Mouse (Mus musculus) kidney, adult 2 months (tissue): ENCODE measurements around the gene Oas1f. TPM values are rescaled to one million over a fixed set of nuclear protein-coding genes. Genes with fewer than 3 reads are reported as not detected.
"Not testable (repeated sequence)": the region's sequence is repeated elsewhere in the genome, so short reads cannot be mapped to it uniquely, and the experiment has no call there.

Experiments used
- DNase-seq: peaks from one replicate; pipeline ENCODE4 v3.0.0; 2021
- H3K27ac ChIP-seq: fragments of 200-500 bp; 2 replicates; pipeline ENCODE4 v1.5.1; 2012; ENCODE audit warnings: low read depth, low read length, control low read depth, inconsistent platforms; ENCODE audit not compliant: insufficient read depth
- H3K27me3 ChIP-seq: fragments of 200-500 bp; replicated peaks from 2 replicates; pipeline ENCODE4 v1.6.1; 2012; ENCODE audit warnings: mild to moderate bottlenecking, moderate library complexity, low read length, inconsistent platforms; ENCODE audit not compliant: control insufficient read depth, insufficient read depth
- H3K36me3 ChIP-seq: fragments of 200-500 bp; 2 replicates; pipeline ENCODE4 v1.6.1; 2012; ENCODE audit warnings: mild to moderate bottlenecking, moderate library complexity, low read length, inconsistent platforms; ENCODE audit not compliant: control insufficient read depth, insufficient read depth
- H3K4me1 ChIP-seq: fragments of 200-500 bp; 2 replicates; pipeline ENCODE4 v1.6.1; 2011; ENCODE audit warnings: low read length; ENCODE audit not compliant: control insufficient read depth, insufficient read depth
- H3K4me3 ChIP-seq: fragments of 200-500 bp; 2 replicates; pipeline ENCODE4 v1.5.1; 2011; ENCODE audit warnings: mild to moderate bottlenecking, low read depth, low read length, control low read depth; ENCODE audit not compliant: insufficient read depth
- CTCF ChIP-seq: fragments of 200-500 bp; conservative IDR thresholded peaks from 2 replicates; pipeline ENCODE4 v1.5.1; 2011; ENCODE audit warnings: low read depth, mild to moderate bottlenecking, control low read depth, low read length, moderate library complexity, mixed read lengths; ENCODE audit not compliant: insufficient read depth, insufficient read length
- POLR2A ChIP-seq: fragments of 200-500 bp; IDR thresholded peaks from one replicate; pipeline ENCODE4 v1.6.1; 2011; ENCODE audit warnings: low read depth, low read length, control low read depth
- WGBS: fragments of 180-500 bp; shearing (Covaris S2); methylation state at CpG from one replicate; pipeline ENCODE4 v1.1.7; 2018; 5-methylcytosine and 5-hydroxymethylcytosine counted together
- polyA plus RNA-seq: library from polyadenylated mRNA; depleted of rRNA; stranded (reverse); fragments of >200 nt; gene quantifications from 2 replicates; pipeline ENCODE4 v1.2.3, GENCODE M21; 2012

Gene Oas1f
- polyA plus RNA-seq, 1 experiment, result 0.08 TPM

DNA sequence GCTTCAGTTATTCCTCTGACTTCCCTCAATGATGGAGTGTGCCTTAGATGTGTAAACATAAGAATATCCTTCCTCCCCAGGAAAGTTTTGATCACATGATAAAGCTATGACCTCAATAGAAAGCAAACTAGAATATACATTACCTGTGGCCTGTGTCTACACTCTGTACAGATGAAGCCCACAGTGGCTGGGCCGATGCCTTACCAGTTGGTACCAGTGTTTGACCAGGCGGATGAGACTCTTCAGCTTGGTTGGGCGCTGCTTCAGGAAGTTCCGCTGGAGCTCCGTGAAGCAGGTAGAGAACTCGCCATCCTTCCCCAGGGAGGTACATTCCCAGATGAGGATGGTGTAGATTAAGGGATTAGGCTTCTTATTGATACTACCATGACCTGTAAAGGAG, 34.5 kb downstream of the Oas1f start:
- not testable (repeated sequence) for H3K4me3 ChIP-seq, H3K36me3 ChIP-seq, H3K4me1 ChIP-seq, H3K27ac ChIP-seq, DNase-seq, H3K27me3 ChIP-seq
- WGBS, result 92% methylated on average over 6 of the region's 6 CpGs

DNA sequence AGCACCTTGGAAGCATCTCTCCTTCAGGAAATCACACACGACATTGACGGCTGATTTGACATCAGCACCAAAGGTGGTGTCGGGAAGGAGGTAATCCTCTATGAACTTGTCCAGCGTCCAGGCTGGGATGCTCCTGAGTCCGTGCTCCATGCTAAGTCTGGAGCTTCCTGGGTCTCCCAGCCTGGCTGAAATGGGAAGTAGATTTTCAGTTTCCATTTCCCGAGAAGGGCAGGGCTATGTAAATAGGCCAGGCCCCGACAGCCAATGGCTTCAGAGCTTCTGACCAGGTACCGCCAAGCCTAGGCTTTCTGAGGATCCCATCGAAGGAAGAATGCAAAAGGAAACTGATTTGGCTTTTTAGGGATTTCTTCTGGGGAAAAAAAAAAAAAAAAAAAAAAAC, 40.2 kb downstream of the Oas1f start, which contains the start of gene Oas1g:
Gene Oas1g, minus strand, starts transcription at position 201 of the 400 bp plus-strand sequence.
- H3K36me3 ChIP-seq, H3K27ac ChIP-seq, H3K4me1 ChIP-seq, H3K4me3 ChIP-seq, H3K27me3 ChIP-seq, DNase-seq: not testable (repeated sequence)
- 23% methylated on average over 6 of the region's 9 CpGs for WGBS

DNA sequence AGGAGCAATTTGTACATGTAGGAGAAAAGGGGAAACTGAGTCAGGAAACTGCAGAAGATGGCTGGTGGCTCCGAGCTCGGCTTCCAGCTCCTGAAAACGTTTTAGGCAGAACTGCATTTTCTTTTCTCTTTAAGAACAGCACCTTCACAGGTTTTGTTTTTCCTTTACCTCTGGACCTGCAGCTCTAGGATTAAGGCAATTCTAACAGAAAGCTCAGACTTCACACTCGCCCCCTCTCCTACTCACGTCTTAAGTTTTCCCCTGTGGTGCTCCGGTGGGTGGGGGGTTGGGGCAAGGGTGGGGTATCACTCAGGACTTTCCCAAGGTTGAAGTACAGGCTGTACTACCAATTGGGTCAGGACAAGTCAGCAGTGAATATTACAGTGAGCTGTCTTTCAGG, 40.7 kb downstream of the Oas1f start:
- Histone ChIP-seq H3K4me3 (no peak overlapping the region), H3K4me1 (no peaks in the 10 kb centered on the region)

DNA sequence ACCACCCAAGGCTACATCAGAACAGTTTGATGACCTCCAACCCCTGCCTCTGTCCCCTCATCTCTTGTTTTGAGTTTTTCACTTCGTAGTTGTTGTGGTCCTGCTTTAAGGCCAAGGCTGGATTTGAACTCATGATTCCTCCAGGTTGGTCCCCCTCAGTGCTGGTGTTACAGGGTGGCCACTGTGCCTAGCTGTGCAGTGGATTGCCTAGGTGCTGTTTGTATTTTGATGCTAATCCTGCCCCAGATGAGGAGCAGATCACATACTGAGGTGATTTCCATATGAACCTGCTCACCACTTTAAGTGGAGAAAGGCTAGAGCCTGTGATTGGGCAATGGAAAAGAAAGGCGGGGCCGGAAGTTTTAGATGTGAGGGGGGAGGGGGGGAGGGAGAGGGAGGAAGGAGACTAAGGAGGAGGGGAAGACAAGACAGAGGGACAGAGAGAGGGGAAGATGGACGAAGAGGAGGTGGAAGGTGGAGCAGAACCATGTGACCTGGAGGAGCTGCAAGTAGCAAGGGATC, 41.2 kb downstream of the Oas1f start:
- H3K27me3 ChIP-seq, H3K36me3 ChIP-seq, H3K4me1 ChIP-seq, DNase-seq, H3K27ac ChIP-seq, H3K4me3 ChIP-seq: not testable (repeated sequence)
- WGBS, result 49% methylated on average over 4 of the region's 4 CpGs

More for the DNA sequence above, 40.7 kb downstream of the Oas1f start:
- H3K27ac ChIP-seq, result no peak overlapping the region
- WGBS, result 47% methylated on average over 6 of the region's 6 CpGs
- no peaks in the 10 kb centered on the region for H3K36me3 ChIP-seq
- no peaks in the 10 kb centered on the region for H3K27me3 ChIP-seq
- no peak for DNase-seq
- no peak for TF ChIP-seq CTCF
- TF ChIP-seq POLR2A, result no peak

DNA sequence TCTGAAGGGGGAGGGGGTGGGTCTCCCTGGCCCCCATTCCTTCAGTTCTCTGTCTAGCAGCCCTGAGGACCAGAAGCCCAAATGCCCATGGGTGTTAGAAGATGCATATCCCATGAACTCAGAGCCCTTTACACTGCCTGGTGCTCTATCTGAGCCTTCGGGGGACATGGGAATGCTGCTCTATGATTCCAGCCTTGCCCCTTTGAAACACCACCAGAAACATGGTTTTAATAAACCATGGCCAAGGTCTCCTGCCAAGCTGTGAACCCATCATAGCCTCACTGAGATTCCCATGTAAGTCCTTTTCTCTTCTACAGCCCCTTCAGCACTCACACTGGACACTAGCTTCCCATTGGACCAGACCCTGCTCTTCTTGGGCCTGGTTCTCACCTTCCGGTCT, 42.9 kb downstream of the Oas1f start:
- TF ChIP-seq CTCF, result no peak
- no peak for TF ChIP-seq POLR2A
- Histone ChIP-seq H3K36me3 (no peaks in the 10 kb centered on the region), H3K4me1 (no peaks in the 10 kb centered on the region), H3K27ac (no peak overlapping the region), H3K27me3 (no peaks in the 10 kb centered on the region), H3K4me3 (no peak overlapping the region)
- no peak for DNase-seq
- 76% methylated on average over 2 of the region's 2 CpGs for WGBS

DNA sequence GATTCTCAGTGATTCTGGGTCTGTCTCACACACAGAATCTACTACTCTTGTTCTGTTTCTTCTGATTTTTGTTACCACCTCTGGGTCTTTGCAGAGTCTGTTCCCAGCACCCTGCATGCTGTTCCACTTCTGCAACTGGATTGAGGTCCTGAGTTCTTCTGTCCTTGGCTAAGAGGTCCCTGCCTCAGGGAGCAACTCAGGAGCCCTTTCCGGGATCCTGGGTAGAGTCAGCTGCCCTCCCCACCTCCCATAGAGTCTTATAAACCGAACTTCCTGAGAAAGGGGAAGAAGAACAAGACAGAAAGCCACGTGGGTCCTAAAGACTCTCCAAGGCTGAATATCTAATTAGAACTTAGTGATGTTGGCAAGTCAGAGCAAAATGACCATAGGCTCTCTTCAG, 43.8 kb downstream of the Oas1f start:
- TF ChIP-seq CTCF, result no peak
- TF ChIP-seq POLR2A, result no peak
- H3K27me3 ChIP-seq, result no peaks in the 10 kb centered on the region
- no peak overlapping the region for H3K4me3 ChIP-seq
- no peak overlapping the region for H3K27ac ChIP-seq
- no peaks in the 10 kb centered on the region for H3K4me1 ChIP-seq
- H3K36me3 ChIP-seq, result no peaks in the 10 kb centered on the region
- no peak for DNase-seq
- 56% methylated on average over 3 of the region's 3 CpGs for WGBS

DNA sequence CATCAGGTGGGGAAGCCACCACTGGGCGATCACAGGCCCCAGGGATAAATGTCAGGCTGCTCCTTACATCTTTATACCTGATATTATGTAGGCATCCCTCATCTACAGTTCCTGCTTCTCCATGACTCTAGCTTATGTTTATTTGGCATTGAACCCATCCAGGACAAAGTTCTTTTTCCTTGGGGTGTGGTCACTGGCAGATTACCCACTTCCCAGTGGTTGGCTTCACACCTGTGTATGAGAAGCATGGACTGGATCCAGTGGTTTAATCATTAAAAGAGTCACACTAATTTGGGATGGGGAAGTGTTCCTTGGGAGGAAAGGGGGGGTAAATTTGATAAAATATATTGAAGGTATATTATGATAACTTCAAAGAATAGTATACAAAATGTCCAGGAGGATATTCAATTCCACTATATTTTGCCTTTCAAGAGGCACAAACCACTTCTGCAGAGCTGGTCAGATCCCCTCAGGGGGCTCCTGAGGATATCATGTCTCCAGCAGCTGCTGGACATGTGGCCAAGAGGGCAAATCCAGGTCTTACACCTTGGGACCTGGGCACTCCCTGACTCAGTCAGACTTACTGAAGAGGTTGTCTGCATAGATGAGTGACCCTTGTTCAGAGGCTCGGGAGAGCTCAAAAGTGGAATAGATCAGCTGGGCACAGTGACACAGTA, 44.5 kb downstream of the Oas1f start:
- not testable (repeated sequence) for H3K27me3 ChIP-seq, H3K36me3 ChIP-seq, H3K4me3 ChIP-seq, H3K4me1 ChIP-seq, H3K27ac ChIP-seq
- DNase-seq, result peak; percentile 60
- 79% methylated on average over 2 of the region's 2 CpGs for WGBS

DNA sequence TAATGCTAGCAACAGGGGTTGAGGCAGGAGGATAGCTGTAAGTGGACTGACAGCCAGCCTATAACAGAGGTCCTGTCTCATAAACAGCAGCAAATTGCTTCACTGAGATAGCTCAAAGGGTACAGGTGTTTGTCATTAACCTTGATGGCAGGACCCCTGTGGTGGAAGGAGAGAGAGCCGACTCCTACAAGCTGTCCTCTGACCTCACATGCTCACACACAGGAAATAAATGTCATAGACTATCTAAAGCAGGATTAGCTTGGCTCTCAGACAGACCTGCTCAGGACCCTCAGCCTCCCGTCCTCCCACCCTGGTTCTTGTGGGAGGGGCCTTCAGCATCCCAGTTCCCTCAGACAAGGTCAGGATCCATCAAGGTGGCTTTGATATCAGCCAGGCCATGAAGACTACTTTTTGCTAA, 45.1 kb downstream of the Oas1f start:
- WGBS, result 48% methylated on average over 2 of the region's 2 CpGs
- Histone ChIP-seq H3K4me1 (no peaks in the 10 kb centered on the region), H3K27ac (no peak overlapping the region), H3K4me3 (no peak overlapping the region), H3K27me3 (no peaks in the 10 kb centered on the region), H3K36me3 (no peaks in the 10 kb centered on the region)
- no peak for DNase-seq
- TF ChIP-seq CTCF (no peak), POLR2A (no peak)

DNA sequence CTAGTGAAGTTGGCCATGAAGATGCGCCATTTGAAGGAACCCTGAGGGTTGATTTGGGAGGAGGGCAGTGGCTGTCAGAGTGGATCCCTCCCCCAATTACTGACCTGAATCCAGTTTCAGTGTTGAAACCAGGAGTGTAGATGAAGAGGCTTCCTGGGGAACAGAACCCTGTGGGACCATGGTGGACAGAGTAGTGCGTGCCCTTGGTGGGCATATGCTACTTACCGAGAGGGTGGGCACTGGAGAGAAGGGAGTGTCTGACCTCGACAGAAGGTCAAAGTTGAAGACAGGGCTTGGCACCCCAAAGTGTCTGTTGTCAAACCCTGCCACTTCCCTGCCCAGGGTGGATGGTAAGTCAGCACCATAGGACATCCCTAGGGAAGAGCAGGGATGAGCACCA, 46.7 kb downstream of the Oas1f start:
- H3K4me1 ChIP-seq, H3K27ac ChIP-seq, H3K27me3 ChIP-seq, DNase-seq, H3K36me3 ChIP-seq, H3K4me3 ChIP-seq: not testable (repeated sequence)
- 92% methylated on average over 4 of the region's 4 CpGs for WGBS

DNA sequence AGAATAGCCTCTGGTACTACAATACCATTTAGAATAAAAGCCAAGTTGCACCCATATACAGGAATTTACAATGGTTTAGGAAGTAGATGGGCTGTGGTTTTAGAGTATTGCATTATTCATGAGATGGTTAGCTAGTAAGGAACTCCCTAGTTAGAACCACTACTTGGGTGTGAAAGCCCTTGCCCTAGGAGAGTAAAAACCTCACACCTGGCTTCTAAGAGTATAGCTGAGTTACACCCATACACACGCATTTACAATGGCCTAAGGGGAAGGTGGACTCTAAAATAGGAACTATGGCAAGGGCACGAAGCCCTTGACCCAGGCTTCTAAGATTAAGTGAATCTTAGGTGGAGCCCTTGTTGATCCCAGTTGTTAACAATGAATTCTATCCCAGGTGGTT, 47.5 kb downstream of the Oas1f start:
- H3K4me1 ChIP-seq, H3K36me3 ChIP-seq, H3K27ac ChIP-seq, DNase-seq, H3K27me3 ChIP-seq, H3K4me3 ChIP-seq: not testable (repeated sequence)
- WGBS, result 67% methylated on average over 2 of the region's 2 CpGs
